Mouse (Mus musculus): ENCODE measurements around the gene Ly6g5c.

GRCm38 (mm10) chr17:35074097-35074496, 34.0 kb upstream of the Ly6g5c start:
- TF ChIP-seq POLR2A (IDR thresholded peaks at IDR 0.05; ENCODE audit: low read depth, low read length) (no peak), CTCF (conservative IDR thresholded peaks at IDR 0.05 in 1 of 2, IDR thresholded peaks at IDR 0.05 in 1 of 2; ENCODE audit: low read depth in 2 of 2, low read length in 2 of 2) (no peak), TBP (conservative IDR thresholded peaks at IDR 0.05; ENCODE audit: low read depth, low read length) (no peak), POLR2AphosphoS2 (IDR thresholded peaks at IDR 0.05; ENCODE audit: low read depth, low read length) (no peak), USF1 (IDR thresholded peaks at IDR 0.05; ENCODE audit: low read depth, low read length) (no peak), MAFK (IDR thresholded peaks at IDR 0.05; ENCODE audit: insufficient replicate concordance, low read length) (no peak), MAZ (IDR thresholded peaks at IDR 0.05; ENCODE audit: low read depth, low read length) (no peak), E2F4 (IDR thresholded peaks at IDR 0.05; ENCODE audit: insufficient replicate concordance, low read depth, low read length) (no peak), HCFC1 (IDR thresholded peaks at IDR 0.05; ENCODE audit: low read depth, low read length) (no peak)
